Mouse (Mus musculus) lung, embryonic 15.5 days (tissue): ENCODE results near the gene C87436. TPM values are rescaled to one million over a fixed set of nuclear protein-coding genes. Genes with fewer than 3 reads are reported as not detected.

Source experiments
- ATAC-seq: fragments of 200-750 bp; cut with Nextera tagmentation; 2 replicates; pipeline ENCODE4 v1.8.0; 2017; ENCODE audit warnings: moderate number of reproducible peaks, borderline replicate concordance; ENCODE audit not compliant: low FRiP score, low TSS enrichment; ENCODE audit errors: extremely low read depth
- H3K27ac ChIP-seq: fragments of 300-500 bp; sonication (generic); 2 replicates; pipeline ENCODE4 v1.5.1; 2015; ENCODE audit warnings: moderate library complexity, mild to moderate bottlenecking, inconsistent platforms
- H3K27me3 ChIP-seq: fragments of 300-500 bp; sonication (generic); 2 replicates; pipeline ENCODE4 v1.6.1; 2015; ENCODE audit warnings: inconsistent platforms
- H3K36me3 ChIP-seq: fragments of 300-500 bp; sonication (generic); 2 replicates; pipeline ENCODE4 v1.6.1; 2015; ENCODE audit warnings: inconsistent platforms
- H3K4me1 ChIP-seq: fragments of 300-500 bp; sonication (generic); 2 replicates; pipeline ENCODE4 v1.6.1; 2015; ENCODE audit warnings: inconsistent platforms
- H3K4me2 ChIP-seq: fragments of 300-500 bp; sonication (generic); 2 replicates; pipeline ENCODE4 v1.6.1; 2015; ENCODE audit warnings: inconsistent platforms, mild to moderate bottlenecking, moderate library complexity
- H3K4me3 ChIP-seq: fragments of 300-500 bp; sonication (generic); 2 replicates; pipeline ENCODE4 v1.5.1; 2015; ENCODE audit warnings: mild to moderate bottlenecking, inconsistent platforms
- H3K9ac ChIP-seq: fragments of 300-500 bp; sonication (generic); 2 replicates; pipeline ENCODE4 v1.6.1; 2015; ENCODE audit warnings: inconsistent platforms
- H3K9me3 ChIP-seq: fragments of 300-500 bp; sonication (generic); 2 replicates; pipeline ENCODE4 v1.6.1; 2016; ENCODE audit warnings: inconsistent platforms
- WGBS: fragments of 180-500 bp; shearing (Covaris S2); methylation state at CpG from one replicate; pipeline ENCODE4 v1.1.7; 2015; 5-methylcytosine and 5-hydroxymethylcytosine counted together
- polyA plus RNA-seq: library from polyadenylated mRNA; unstranded; fragments of >200 nt; fragmentation: Nextera tagmentation; extraction: Ambion mirVana; gene quantifications from 2 replicates; pipeline ENCODE4 v1.2.1, GENCODE M21; 2015

C87436 gene
- polyA plus RNA-seq, result 20.9 and 22.1 TPM in 2 replicates

DNA sequence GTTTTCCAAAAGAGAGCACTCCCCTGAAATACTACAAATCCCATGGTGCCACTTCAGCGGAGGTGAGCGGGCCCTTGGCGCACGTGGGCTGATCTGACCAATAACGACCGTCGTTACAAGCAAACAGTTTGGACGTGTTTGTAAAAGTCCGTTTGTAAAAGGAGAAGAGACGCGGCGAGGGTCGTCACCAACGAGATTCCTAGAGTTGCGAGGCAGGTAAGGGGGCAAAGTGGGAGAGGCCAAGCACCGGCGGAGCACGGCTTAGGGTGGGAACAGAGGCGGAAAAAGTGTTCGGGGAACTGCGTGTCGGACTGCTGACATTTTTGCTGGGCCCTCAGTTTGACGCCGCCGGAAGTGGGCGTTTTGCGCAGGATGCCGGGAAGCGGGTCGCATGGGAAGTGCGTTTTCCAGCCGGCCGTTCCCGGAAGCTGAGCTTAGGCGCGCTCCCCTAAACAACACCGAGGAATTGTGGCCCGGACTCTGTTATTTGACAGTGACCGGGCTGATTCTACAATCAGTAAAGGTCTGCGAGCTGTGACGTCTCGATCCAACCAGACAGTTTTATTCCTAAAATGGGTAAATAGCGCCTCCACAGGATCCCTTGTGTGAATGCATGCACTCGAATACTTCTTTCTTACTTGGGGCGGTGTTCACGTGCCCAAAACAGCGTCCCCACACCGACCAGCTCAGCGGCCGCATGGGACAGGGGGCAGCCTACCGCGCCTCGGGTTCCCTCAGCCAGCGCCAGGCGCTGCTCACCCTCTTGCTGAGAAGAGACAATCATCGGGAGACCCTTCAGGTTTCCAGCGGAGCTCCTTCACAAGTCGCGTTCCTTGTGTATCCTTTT lies at the start of gene C87436:
Gene C87436 (plus strand): TSS at position 103 of the 847 bp plus-strand sequence.
- ATAC-seq, result peak; percentile 93
- Histone ChIP-seq H3K4me3 (peak within 1 kb of the TSS; percentile 84), H3K4me1 (peaks cover 8% of the 10 kb centered on the region), H3K27me3 (no peaks in the 10 kb centered on the region), H3K9me3 (no peaks in the 10 kb centered on the region), H3K27ac (peak within 1 kb of the TSS; percentile 94), H3K9ac (peak within 1 kb of the TSS; percentile 81), H3K4me2 (peak within 1 kb of the TSS; percentile 76), H3K36me3 (peaks cover 31% of the 10 kb centered on the region)
- WGBS, result under 1% methylated on average over 59 of the region's 59 CpGs

DNA sequence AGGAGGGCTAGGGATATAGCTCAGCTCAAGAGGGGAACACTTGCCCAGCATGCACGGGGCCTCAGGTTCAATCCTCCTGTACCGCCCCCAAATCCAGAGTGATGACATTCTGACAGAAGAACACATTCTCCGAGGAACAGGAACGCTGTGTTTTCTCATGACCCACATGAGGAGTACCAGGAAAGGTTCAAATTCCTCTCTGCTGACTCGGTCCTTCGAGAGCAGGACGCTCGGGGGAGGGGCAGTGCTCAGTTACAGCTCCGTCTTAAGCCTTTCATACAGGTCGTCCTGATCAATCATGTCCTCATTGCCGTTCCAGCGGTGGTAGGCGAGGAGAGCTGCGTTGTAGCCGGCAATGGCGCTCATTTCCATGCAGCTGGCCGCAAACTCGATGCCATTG lies 49.7 kb upstream of the C87436 start:
- WGBS, result 66% methylated on average over 18 of the region's 18 CpGs
- Histone ChIP-seq H3K9ac (no peak overlapping the region), H3K36me3 (peaks cover 57% of the 10 kb centered on the region), H3K4me2 (no peak overlapping the region), H3K4me1 (no peaks in the 10 kb centered on the region), H3K4me3 (no peak overlapping the region), H3K9me3 (no peaks in the 10 kb centered on the region), H3K27ac (no peak overlapping the region), H3K27me3 (no peaks in the 10 kb centered on the region)
- no peak for ATAC-seq

DNA sequence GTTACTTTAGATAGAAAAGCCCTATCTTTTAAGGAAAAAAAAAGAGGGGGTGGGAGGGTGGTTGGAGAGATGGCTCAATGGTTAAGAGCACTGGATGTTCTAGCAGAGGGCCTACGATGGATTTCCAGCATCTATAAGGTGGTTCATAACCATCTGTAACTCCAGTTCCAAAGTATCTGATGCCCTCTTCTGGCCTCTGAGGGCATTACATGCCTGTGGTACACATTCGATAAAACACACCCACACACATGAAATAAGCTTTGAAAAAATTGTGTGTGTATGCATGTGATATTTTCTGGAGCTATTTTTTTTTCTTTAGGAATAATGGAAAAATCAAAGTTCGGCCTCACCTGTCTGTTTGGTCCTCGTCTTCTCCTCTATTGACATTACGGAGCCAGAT lies 46.8 kb upstream of the C87436 start:
- Histone ChIP-seq H3K9ac (no peak overlapping the region), H3K27me3 (no peaks in the 10 kb centered on the region), H3K27ac (no peak overlapping the region), H3K4me2 (no peak overlapping the region), H3K9me3 (no peaks in the 10 kb centered on the region), H3K4me1 (peaks cover 16% of the 10 kb centered on the region), H3K36me3 (peaks cover 58% of the 10 kb centered on the region), H3K4me3 (no peak overlapping the region)
- no peak for ATAC-seq
- 94% methylated on average over 5 of the region's 5 CpGs for WGBS

DNA sequence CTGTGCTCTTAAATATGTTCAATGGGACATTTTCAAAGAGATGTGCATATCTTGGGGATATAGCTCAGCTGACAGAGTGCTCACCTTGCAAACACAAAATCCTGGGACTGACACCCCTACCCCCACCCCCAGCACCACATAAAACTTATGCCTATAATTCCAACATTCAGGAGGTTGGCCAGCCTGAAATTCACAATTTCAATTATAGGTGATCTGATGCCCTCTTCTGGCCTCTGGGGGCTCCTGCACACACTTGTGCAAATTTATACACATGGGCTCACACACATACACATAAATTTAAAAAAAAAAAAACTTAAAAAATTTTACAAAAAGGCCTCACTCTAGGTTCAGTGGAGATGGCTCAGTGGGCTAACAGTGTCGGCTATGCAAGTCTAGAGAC lies 45.0 kb upstream of the C87436 start:
- Histone ChIP-seq H3K27me3 (no peaks in the 10 kb centered on the region), H3K9me3 (no peaks in the 10 kb centered on the region), H3K4me1 (peaks cover 23% of the 10 kb centered on the region), H3K27ac (no peak overlapping the region), H3K4me2 (no peak overlapping the region), H3K36me3 (peaks cover 45% of the 10 kb centered on the region), H3K4me3 (no peak overlapping the region), H3K9ac (no peak overlapping the region)
- no peak for ATAC-seq
- WGBS, result 96% methylated on average over 1 of the region's 1 CpGs

DNA sequence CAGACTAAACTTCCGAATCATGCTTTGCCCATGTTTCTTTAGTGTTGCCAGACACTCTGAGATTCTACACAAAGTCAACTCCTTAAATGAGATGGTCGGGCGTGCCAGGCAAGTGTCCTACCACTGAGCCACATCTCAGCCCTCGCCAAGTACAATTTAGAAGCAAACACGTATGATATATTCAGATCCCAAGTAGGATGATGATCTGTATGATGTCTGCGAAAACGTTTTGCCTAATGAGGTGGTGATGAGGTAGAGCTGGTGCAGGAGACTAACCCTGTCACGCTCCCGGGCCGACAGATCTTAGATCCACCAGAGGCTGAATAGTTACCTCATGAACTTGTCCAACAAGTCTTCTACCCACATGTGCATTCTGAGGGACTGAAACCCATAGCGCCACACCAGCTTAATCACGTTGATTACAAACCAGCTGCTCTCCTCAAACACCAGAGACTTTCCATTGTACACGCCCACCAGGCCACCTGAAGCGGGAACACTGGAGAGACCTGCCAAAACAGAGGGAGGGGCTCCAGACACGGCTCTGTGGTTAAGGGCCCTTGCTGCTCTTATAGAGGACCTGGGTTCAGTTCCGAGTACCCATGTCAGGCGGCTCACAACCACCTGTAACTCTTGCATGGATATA lies 44.0 kb upstream of the C87436 start:
- Histone ChIP-seq H3K9me3 (no peaks in the 10 kb centered on the region), H3K27ac (no peak overlapping the region)

DNA sequence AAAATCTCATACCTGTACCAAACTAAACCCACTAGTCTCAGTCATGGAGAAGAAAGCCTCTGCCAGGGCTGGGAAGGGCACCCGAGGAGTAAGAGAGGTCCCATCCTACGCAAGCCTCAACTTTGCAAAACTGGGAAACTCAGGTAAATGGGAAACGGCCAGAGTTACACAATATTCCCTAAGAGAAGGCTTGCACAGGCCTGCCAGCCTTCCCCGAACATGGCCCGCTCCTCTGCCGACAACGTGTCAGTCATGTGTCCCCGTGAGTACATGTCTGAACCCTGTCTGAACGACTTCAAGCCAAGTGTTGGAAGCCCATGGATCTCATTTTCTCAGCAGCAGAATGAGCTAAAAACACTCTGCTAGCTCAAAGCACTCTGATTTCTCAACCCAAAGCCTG lies 43.2 kb upstream of the C87436 start:
- no peaks in the 10 kb centered on the region for H3K27me3 ChIP-seq
- H3K9ac ChIP-seq, result no peak overlapping the region
- no peaks in the 10 kb centered on the region for H3K9me3 ChIP-seq
- 88% methylated on average over 9 of the region's 9 CpGs for WGBS
- peaks cover 26% of the 10 kb centered on the region for H3K36me3 ChIP-seq
- H3K4me1 ChIP-seq, result peaks cover 23% of the 10 kb centered on the region
- no peak overlapping the region for H3K4me3 ChIP-seq
- peak overlapping the region; percentile 79 for H3K4me2 ChIP-seq
- no peak for ATAC-seq
- H3K27ac ChIP-seq, result no peak overlapping the region

More for the DNA sequence above, 44.0 kb upstream of the C87436 start:
- no peak for ATAC-seq
- no peak overlapping the region for H3K9ac ChIP-seq
- peaks cover 35% of the 10 kb centered on the region for H3K36me3 ChIP-seq
- H3K4me1 ChIP-seq, result peaks cover 23% of the 10 kb centered on the region
- H3K27me3 ChIP-seq, result no peaks in the 10 kb centered on the region
- H3K4me3 ChIP-seq, result no peak overlapping the region
- no peak overlapping the region for H3K4me2 ChIP-seq
- WGBS, result 82% methylated on average over 17 of the region's 17 CpGs

DNA sequence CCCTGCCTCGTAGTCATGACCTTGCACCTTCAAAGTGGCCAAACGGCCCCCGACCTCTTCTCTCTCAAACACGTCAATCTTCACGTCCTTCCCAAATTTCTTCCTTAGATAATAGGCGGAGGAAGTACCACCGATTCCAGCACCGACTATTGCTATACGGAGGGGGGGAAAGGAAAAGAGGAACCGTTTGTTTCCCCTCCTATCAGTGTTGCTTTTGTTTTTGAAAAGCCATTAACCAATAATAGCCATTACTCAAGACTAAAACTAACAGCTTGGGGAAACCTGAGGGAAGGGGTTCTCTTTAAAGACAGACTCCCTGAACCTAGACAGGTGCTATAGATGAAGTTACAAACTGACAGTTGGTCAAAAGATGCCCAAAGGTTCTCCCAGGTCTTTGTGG lies 42.2 kb upstream of the C87436 start:
- H3K27me3 ChIP-seq, result no peaks in the 10 kb centered on the region
- peak overlapping the region; percentile 91; the same call in 1 of the 2 replicates for H3K27ac ChIP-seq
- H3K9me3 ChIP-seq, result no peaks in the 10 kb centered on the region
- H3K4me1 ChIP-seq, result peaks cover 27% of the 10 kb centered on the region
- peaks cover 17% of the 10 kb centered on the region for H3K36me3 ChIP-seq
- no peak for ATAC-seq
- peak overlapping the region; percentile 79 for H3K4me2 ChIP-seq
- peak overlapping the region; percentile 85 for H3K9ac ChIP-seq
- H3K4me3 ChIP-seq, result peak overlapping the region; percentile 84
- 15% methylated on average over 10 of the region's 10 CpGs for WGBS

DNA sequence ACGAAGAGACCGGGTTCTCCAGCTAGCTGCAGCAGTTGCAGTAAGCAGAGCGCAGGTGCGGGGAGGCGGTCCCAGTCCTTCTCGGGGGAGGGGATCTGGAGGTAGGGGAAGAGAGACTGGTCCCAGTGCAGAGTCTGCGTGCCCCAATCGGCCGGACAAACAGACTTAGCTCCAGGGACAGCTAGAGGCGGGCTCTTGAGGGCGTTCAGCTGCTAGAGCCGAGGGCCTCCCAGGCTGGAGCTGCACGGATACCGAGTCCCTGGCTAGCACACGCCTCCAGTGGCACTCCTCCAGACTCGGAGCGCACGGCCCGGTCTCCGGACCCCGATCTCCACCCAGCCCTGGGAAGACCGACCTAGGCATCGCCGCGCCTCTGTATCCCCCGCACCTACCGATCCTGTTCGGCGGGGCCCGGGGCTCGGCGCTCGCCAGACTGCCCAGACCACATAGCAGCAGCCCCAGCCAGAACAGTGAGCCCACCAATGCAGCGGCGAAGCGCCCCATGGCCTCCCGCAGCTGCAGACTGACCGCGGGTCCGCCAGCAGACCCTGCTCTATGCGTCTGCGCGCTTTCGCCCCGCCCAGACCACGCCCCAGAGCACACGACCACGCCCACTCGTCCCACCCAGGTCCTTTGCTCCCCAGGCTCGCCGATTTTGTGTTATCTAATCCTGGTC lies 41.5 kb upstream of the C87436 start, which contains the start of gene Pcyox1:
Gene Pcyox1 (minus strand): TSS at position 574 of the 676 bp plus-strand sequence.
- Histone ChIP-seq H3K27me3 (no peaks in the 10 kb centered on the region), H3K27ac (peak within 1 kb of the TSS; percentile 91), H3K9me3 (no peaks in the 10 kb centered on the region), H3K4me3 (peak within 1 kb of the TSS; percentile 84), H3K4me2 (peak within 1 kb of the TSS; percentile 79), H3K4me1 (peaks cover 27% of the 10 kb centered on the region), H3K36me3 (peaks cover 10% of the 10 kb centered on the region), H3K9ac (peak within 1 kb of the TSS; percentile 85)
- peak; percentile 96 for ATAC-seq
- 0% methylated on average over 51 of the region's 51 CpGs for WGBS

DNA sequence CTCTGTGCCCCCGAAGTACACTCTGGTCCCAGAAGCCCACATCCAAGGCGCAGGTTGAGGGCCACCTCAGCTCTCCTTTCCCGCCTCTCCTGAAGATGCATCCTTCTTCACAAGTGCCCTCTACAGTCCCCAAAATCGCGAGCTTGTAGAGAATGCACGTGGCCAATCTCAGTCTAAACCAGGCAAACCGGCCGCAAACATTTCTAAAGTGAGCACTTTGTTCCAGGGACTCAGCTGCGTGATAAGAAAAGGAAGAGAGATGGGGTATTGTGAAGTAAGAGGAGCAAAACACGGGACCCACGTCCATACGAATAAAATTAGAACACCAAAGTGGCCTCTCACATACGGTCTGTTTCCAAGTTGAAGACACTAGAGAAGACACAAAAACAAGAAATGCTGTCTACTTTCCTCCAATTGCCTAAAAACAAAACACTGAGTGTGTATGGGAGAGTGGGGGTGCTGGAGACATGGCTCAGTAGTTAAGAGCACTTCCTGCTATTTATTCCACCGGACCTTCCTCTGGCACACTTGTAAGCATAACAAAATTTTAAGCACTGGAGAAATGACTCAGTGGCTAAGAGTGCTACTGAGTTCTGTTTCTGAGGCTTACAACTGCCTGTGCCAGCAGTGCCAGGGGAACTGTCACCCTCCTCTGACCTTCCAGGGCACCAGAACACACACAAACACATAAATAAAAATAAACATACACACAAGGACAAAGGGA lies 40.8 kb upstream of the C87436 start:
- WGBS, result 2% methylated on average over 14 of the region's 14 CpGs
- Histone ChIP-seq H3K9ac (peak overlapping the region; percentile 85), H3K4me3 (peak overlapping the region; percentile 84), H3K4me2 (peak overlapping the region; percentile 79), H3K9me3 (no peaks in the 10 kb centered on the region), H3K36me3 (peaks cover 4% of the 10 kb centered on the region; the same call in 1 of the 2 replicates), H3K4me1 (peaks cover 27% of the 10 kb centered on the region), H3K27ac (peak overlapping the region; percentile 91), H3K27me3 (no peaks in the 10 kb centered on the region)
- no peak; the same call in 1 of the 2 replicates for ATAC-seq

DNA sequence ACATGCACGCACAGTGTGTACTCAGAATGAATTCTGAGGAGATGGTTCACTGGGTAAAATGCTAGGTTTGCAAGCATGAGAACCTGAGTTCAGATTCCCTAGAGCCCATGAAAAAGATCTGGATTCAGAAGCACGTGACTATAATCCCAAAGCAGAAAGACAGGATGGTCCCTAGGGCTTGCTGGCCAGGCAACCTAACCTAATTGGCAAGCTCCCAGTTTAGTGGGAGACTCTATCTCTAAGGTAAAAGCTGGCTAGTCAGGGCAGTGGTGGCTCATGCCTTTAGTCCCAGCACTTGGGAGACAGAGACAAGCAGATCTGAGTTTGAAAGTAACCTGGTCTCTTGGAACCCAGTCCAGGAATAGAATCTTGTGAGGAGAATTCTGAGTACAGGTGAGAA lies 39.2 kb upstream of the C87436 start:
- ATAC-seq, result no peak
- no peak overlapping the region for H3K27ac ChIP-seq
- 83% methylated on average over 2 of the region's 2 CpGs for WGBS

DNA sequence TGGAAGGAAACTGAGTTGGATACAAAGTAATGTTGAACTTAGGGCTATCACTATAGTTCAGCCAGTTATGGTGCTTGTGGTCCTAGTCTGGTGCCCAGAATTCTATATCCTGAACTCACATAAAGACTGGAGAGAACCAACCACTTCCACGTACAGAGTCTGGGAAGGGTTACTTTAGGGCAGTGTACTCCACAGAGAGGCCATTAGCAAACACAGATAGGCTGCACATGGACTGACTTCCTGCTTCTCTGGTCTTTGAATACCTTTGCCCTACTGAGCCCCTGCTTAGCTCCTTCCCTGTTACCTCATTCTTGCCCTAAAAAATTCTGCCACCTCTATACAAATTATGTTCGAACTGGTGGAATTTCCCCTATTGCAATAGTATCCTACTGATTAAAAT lies 38.2 kb upstream of the C87436 start:
- ATAC-seq, result no peak
- no peaks in the 10 kb centered on the region for H3K36me3 ChIP-seq
- 68% methylated on average over 2 of the region's 2 CpGs for WGBS

More for the DNA sequence above, 39.2 kb upstream of the C87436 start:
- Histone ChIP-seq H3K9ac (no peak overlapping the region), H3K9me3 (no peaks in the 10 kb centered on the region), H3K27me3 (no peaks in the 10 kb centered on the region), H3K4me1 (peaks cover 30% of the 10 kb centered on the region), H3K4me2 (no peak overlapping the region), H3K4me3 (no peak overlapping the region), H3K36me3 (peaks cover 2% of the 10 kb centered on the region; the same call in 1 of the 2 replicates)

More for the DNA sequence above, 38.2 kb upstream of the C87436 start:
- no peak overlapping the region for H3K4me2 ChIP-seq
- no peak overlapping the region for H3K27ac ChIP-seq
- no peaks in the 10 kb centered on the region for H3K9me3 ChIP-seq
- no peak overlapping the region for H3K4me3 ChIP-seq
- no peak overlapping the region for H3K9ac ChIP-seq
- peaks cover 26% of the 10 kb centered on the region for H3K4me1 ChIP-seq
- H3K27me3 ChIP-seq, result no peaks in the 10 kb centered on the region
